Mouse (Mus musculus) macrophage (primary cell): Measurements from ENCODE around the gene Pou3f3. TPM values are rescaled to one million over a fixed set of nuclear protein-coding genes. Genes with fewer than 3 reads are reported as not detected.

ENCODE experiments used
- H3K27ac ChIP-seq: fragments of 350-480 bp; formaldehyde crosslinking; 2 replicates; pipeline ENCODE4 v1.9.0; 2021
- H3K36me3 ChIP-seq: fragments of 350-480 bp; formaldehyde crosslinking; 2 replicates; pipeline ENCODE4 v1.9.0; 2021; ENCODE audit errors: inconsistent target
- H3K4me3 ChIP-seq: fragments of 350-480 bp; formaldehyde crosslinking; 2 replicates; pipeline ENCODE4 v1.9.0; 2021; ENCODE audit errors: inconsistent target
- H3K79me2 ChIP-seq: fragments of 350-480 bp; formaldehyde crosslinking; 2 replicates; pipeline ENCODE4 v1.9.0; 2021; ENCODE audit errors: inconsistent target
- WGBS: methylation state at CpG from one replicate; pipeline ENCODE4 v1.1.7; 2026; ENCODE audit warnings: inconsistent platforms; ENCODE audit not compliant: missing documents; 5-methylcytosine and 5-hydroxymethylcytosine counted together
- polyA plus RNA-seq: library from polyadenylated mRNA; stranded (reverse); fragments of 250-400 nt; gene quantifications from 3 replicates; pipeline ENCODE4 v1.2.4, GENCODE M21; 2018; ENCODE audit warnings: inconsistent platforms
- total RNA-seq, 78 experiments: library from RNA; depleted of rRNA; stranded (reverse); fragments of 250-400 nt; gene quantifications; 1 replicate in 9 of 78; 2 replicates in 24 of 78; 3 replicates in 43 of 78; 4 replicates in 2 of 78; pipeline ENCODE4 v1.2.4; 2018; ENCODE audit warnings: inconsistent platforms in 56 of 78

The Pou3f3 gene
- under 1 TPM in 1 of 26 experiments, not detected in 25; 0.09 TPM for total RNA-seq (2018; cell fraction: chromatin; rRNA removed)
- total RNA-seq (2018; cell fraction: cytosol; rRNA removed), result not detected
- total RNA-seq (2018; cell fraction: nucleus; rRNA removed), result not detected
- not detected in 3 replicates for polyA plus RNA-seq

DNA sequence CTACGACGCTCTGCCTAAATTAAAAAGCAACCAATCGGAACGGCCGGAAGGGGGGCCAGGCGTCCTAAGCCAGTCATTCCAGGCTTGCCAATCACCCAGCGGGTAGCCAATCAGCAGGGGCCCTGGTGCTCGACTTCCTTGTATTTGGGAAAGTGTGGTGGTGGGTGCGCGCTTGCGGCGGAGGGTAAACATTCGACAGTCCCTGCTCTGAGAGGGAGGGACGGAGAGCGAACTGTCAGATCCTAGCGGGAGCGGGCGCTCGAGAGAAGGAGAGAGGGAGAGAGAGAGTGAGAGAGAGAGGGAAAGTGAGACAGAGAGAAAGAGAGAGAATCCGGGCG is at the start of gene Pou3f3:
TSS of gene Pou3f3 (plus strand) at position 191 of the 338 bp plus-strand sequence.
- WGBS, result 4% methylated on average over 13 of the region's 21 CpGs
- H3K36me3 ChIP-seq, result no peaks in the 10 kb centered on the region
- no peak within 1 kb of the TSS for H3K27ac ChIP-seq
- no peak within 1 kb of the TSS for H3K4me3 ChIP-seq
- H3K79me2 ChIP-seq, result no peaks in the 10 kb centered on the region

DNA sequence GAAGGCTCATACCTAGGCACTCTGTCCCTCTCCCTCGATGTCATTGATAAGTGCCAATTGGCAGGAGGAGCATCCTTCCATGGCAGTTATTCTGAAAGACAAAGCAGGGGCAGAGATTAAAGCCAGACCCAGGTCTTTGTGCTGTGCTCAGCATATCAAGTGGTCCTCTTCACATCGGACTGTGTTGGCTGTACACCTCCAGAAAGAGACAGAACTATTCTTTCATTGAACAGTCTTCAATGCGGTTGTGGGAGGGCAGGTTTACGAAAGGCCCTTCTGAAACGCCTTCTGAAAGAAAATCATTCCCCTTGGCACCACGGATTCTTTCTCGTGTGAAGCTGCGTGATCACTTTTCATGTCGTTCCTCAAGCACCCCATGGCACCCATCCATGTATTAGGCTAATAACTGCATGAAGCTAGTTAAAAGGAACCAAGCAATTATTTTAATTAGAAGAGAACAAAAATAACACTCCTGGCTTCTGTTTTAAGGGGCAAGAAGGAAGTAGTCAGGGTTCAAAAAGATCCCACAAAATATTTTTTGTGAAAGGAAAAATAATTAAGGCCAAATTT is 47.1 kb upstream of the Pou3f3 start:
- WGBS, result 97% methylated on average over 9 of the region's 9 CpGs
- H3K79me2 ChIP-seq, result no peaks in the 10 kb centered on the region
- H3K4me3 ChIP-seq, result no peak overlapping the region
- H3K36me3 ChIP-seq, result no peaks in the 10 kb centered on the region
- no peak overlapping the region for H3K27ac ChIP-seq

DNA sequence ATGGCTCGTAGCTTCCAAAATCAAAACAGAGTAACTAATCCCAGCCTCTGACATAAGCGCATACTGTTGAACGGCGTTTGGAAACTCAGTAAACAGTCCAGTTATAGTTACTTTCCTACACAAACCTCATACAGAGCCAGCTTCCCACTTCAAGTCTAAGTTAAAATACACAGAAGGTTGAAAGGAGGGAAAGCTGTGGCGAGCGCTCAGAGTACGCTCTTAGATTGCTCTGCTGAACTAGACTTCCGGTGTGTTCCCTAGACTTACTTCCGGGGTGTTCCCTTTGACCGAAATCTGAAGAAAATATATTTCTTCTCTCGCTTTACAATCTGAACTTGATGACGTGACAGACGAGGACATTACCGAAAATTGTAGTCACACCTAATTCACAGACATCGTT is 44.1 kb upstream of the Pou3f3 start:
- Histone ChIP-seq H3K4me3 (no peak overlapping the region), H3K27ac (no peak overlapping the region), H3K36me3 (no peaks in the 10 kb centered on the region), H3K79me2 (no peaks in the 10 kb centered on the region)
- 93% methylated on average over 15 of the region's 15 CpGs for WGBS

DNA sequence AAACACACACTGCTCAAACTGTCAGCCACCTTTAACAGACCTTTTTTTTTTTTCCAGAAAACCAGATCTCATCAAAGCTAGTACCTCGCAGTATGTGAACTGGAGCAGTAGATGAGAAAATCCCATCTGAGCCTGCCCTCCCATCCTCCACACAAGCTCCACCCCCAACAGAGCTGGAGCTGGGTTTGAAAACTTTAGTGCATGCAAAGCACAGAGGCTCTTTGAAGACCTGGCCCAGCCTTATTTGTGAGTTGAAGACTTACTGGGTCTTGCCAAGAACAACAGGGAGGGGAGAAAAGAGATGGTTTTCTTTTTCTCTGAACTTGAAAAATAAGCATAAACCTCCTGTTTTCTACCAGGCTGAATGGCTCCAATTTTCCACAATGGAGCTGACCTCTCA is 28.0 kb upstream of the Pou3f3 start:
- WGBS, result 75% methylated on average over 1 of the region's 1 CpGs

DNA sequence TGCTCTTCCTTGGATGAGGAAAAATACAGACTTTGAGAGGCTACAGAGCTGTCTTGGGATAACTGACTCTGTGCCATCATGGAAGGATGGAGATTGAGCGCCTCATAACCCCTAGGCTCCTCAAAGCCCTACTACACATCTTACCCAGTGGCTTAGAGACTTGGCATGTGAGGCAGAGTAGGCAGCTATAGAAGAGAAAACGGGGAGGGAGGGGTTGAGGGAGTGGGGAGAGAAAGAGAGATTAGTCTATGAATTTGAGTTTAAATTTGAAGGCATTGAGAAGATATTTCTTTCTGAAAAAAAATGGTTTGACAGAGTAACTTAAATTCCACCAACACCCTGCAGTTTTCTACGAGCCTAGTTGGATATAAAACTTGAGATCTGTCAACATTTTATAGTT is 14.9 kb upstream of the Pou3f3 start:
- H3K4me3 ChIP-seq, result no peak overlapping the region
- no peak overlapping the region for H3K27ac ChIP-seq
- H3K36me3 ChIP-seq, result no peaks in the 10 kb centered on the region
- WGBS, result 83% methylated on average over 3 of the region's 3 CpGs
- no peaks in the 10 kb centered on the region for H3K79me2 ChIP-seq

More for the DNA sequence above, 28.0 kb upstream of the Pou3f3 start:
- Histone ChIP-seq H3K27ac (no peak overlapping the region), H3K4me3 (no peak overlapping the region), H3K36me3 (no peaks in the 10 kb centered on the region), H3K79me2 (no peaks in the 10 kb centered on the region)

DNA sequence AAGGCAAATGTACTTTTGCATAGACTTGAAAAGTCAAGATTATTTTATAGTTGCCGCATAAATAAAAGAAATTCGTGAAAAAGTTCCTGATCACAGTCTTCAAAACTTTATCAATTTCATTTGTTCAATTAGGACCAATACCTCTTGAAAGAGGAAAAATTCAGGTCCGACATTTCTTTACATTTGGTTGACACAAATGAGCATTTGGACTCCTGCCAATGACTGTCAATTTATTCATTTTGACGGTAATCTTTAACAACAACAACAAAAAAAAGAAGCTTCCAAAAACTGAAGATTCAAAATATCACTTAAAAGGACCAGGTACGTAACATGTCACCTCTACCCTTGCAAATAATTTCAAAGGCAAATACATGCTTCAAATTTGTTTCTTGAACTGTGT is 13.8 kb upstream of the Pou3f3 start:
- no peak overlapping the region for H3K4me3 ChIP-seq
- no peaks in the 10 kb centered on the region for H3K79me2 ChIP-seq
- no peak overlapping the region for H3K27ac ChIP-seq
- H3K36me3 ChIP-seq, result no peaks in the 10 kb centered on the region
- 87% methylated on average over 5 of the region's 5 CpGs for WGBS

DNA sequence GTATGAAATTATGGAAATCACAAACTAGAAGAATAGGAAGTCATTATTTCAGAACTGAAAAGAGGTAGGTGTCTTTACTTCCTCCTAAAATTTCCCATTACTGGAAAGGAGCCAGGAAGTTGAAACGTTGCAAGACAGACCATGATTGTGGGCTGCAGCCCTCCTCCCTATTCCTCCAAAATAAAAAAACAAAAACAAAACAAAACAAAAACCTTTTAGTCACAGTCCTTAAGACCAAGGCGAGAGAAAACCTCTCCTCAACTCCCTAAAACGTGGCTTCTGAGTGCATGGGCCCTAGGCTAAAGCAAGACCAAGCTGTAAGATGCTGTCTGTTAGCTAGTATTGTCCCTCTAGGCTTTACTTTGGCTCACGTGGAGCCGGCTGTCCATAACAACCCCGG is 11.7 kb upstream of the Pou3f3 start:
- WGBS, result 4% methylated on average over 6 of the region's 6 CpGs
- no peaks in the 10 kb centered on the region for H3K79me2 ChIP-seq
- H3K27ac ChIP-seq, result no peak overlapping the region
- H3K4me3 ChIP-seq, result no peak overlapping the region
- no peaks in the 10 kb centered on the region for H3K36me3 ChIP-seq

DNA sequence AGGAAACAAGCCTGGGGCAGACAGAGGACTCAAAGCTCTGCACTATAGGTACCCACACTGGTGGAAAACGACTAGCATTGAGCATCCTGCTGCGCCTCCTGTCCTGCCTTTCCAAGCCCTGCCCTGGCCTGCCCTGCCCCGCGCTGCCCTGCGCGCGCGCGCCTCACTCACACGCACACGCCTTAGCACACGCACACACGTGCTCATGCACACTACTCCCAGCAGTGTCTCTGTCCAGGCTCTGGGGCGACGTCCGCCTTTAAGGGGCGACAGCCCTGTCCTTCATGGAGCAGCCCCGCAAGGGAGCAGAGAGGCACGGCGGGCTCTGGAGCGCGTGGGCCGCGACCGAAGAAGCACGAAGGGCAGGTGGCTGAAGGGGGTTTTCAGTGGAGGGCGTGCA is 11.2 kb upstream of the Pou3f3 start:
- Histone ChIP-seq H3K27ac (no peak overlapping the region), H3K79me2 (no peaks in the 10 kb centered on the region), H3K4me3 (no peak overlapping the region), H3K36me3 (no peaks in the 10 kb centered on the region)
- 12% methylated on average over 27 of the region's 27 CpGs for WGBS

DNA sequence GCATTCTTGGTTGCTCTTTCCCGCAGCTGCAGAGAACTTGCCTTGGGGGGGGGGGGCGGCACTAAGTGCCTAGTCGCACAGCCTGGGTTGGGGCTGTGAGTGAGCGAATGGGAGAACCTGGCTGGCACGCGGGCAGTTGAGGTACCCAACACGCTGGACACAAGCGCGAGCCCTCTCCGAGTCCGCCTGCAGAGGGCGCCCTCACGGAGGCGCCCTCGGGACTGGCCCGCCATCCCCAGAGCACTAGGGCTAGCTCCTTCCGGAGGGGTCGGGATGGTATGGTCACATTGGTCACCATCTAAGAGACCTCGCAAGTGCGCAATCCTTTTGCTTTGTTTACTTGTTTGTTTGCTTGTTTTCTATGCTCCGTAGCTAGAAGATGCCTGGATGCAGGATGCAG is 10.8 kb upstream of the Pou3f3 start:
- no peak overlapping the region for H3K4me3 ChIP-seq
- WGBS, result 5% methylated on average over 21 of the region's 21 CpGs

DNA sequence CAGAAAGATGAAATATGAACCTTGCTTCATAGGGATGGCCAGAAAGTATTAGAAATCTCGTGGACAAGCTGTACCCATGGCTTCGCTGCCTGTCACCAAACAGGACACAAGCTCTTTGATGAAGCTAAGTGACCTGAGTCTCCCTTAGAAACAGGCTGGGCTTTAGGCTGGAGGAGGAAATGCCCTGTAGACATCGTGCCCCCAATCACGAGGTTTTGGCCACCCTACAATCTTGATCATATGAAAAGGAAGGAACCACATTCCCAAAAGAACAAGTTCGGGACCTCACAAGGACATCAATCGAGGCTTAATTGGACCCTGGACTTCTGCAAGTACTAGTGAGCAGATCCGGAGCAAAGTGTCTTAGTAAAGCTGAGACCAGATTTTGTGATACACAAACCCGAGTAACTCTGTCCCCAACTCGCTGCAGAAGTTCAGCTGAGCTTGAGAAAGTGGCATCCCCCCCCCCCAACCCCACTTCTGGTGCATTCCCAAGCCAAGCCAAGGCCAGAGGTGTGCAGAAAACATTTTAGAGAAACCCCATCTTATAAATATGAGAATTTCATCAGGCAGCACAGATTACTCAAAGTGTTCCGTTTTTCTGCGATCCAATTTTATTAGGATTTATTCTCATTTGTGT is 10.1 kb upstream of the Pou3f3 start:
- H3K27ac ChIP-seq, result no peak overlapping the region
- no peaks in the 10 kb centered on the region for H3K36me3 ChIP-seq
- H3K79me2 ChIP-seq, result no peaks in the 10 kb centered on the region
- 7% methylated on average over 11 of the region's 11 CpGs for WGBS
- H3K4me3 ChIP-seq, result no peak overlapping the region

More for the DNA sequence above, 10.8 kb upstream of the Pou3f3 start:
- H3K27ac ChIP-seq, result no peak overlapping the region
- no peaks in the 10 kb centered on the region for H3K79me2 ChIP-seq
- H3K36me3 ChIP-seq, result no peaks in the 10 kb centered on the region

DNA sequence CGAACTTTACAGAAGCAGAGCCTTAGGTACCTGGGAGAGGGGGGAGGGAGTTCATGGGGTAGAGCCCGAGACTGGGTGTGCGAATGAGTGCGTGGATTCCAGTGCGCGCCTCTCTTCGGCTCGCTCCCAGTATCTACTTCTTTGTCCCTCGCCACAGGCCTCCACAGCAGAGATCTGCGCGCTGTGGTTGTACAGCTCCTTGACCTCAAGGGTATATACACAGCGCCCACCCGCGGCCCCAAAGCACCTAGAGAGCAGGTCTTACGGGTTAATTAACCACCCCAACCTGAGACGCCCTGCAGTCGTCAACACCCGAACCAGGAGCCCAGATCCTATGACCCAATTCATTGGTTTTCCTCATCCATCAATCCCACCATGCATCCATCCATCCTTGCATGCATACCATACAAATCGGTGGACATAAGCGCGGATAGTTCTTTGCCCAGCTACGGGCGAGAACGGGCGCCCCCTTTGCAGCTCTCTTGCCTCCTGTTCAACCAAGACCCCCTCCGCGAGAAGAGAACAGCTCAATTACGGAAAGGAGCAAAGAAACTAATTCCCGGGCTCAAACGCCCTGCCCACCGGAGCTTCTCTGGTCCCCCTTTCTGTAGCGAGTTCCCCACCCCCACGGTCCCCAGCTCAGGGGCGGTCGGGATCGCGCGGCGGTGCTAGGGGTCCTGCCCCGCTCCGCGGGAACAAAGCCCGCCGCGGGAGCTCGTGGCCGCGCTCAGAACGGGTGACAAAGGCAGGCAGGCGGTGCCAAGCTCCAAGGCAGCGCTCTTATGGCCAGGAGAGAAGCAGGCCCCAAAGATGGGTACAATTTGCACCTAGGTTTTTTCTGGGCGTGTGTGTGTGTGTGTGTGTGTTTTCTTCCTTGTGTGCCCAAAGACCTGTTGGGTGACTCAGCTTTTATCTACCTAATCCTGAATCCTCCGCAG is 9.1 kb upstream of the Pou3f3 start:
- no peak overlapping the region for H3K4me3 ChIP-seq
- H3K36me3 ChIP-seq, result no peaks in the 10 kb centered on the region
- 3% methylated on average over 53 of the region's 53 CpGs for WGBS
- H3K27ac ChIP-seq, result no peak overlapping the region
- H3K79me2 ChIP-seq, result no peaks in the 10 kb centered on the region

DNA sequence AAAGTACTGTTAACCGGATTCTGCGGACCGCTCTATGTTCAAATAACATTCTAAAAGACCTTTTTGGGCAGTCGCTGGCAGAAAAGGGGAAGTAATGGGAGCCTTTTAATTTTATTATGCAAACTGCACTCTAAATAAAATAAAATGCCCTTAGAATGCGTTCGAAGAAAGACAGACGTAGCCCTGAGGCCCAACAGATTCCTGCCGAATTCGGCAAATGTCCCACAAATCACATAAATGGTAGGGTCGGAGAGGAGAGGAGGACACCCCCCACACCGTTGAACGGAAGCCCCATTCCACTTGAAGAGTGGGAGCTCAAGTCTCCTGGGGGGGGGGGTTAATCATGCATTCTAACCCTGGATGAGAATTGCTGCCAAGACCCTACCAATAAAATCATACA is 8.3 kb upstream of the Pou3f3 start:
- Histone ChIP-seq H3K4me3 (no peak overlapping the region), H3K36me3 (no peaks in the 10 kb centered on the region), H3K79me2 (no peaks in the 10 kb centered on the region), H3K27ac (no peak overlapping the region)
- WGBS, result 4% methylated on average over 12 of the region's 12 CpGs

DNA sequence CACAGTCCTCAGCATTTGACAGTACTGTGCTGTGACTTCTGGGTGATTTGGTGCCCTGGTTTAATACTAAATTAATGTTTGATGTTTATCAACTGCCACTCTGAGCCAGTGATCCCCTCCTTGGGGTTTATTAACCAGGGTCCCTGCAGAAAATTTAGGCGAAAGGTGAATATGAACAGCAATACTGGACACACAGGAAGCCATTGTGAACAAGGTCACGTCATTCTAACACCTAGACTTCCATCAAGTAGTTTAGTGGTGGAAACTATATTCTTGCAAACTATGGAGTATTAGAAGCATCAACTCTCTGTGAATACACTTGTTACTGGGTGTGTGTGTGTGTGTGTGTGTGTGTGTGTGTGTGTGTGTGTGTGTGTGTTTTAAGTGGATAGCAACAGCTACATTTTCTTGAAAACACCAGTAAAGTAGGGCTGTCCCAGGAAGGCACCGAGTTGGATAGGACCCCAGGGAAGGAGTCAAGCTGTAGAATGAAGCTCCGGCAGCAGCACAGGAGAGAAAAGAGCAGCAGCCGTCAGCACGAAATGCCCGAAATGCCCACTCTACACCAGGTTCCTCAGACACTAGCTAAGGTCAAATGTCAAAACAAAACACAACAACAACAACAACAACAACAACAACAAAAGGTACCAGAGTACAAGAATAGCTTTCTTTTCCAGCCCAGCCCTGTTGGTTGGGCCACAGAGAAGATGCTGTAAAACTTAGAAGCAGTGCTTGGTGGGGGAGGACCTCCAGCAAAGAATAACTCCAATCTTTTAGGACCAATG is 7.6 kb upstream of the Pou3f3 start:
- 12% methylated on average over 7 of the region's 7 CpGs for WGBS
- Histone ChIP-seq H3K4me3 (no peak overlapping the region), H3K27ac (no peak overlapping the region), H3K36me3 (no peaks in the 10 kb centered on the region), H3K79me2 (no peaks in the 10 kb centered on the region)

DNA sequence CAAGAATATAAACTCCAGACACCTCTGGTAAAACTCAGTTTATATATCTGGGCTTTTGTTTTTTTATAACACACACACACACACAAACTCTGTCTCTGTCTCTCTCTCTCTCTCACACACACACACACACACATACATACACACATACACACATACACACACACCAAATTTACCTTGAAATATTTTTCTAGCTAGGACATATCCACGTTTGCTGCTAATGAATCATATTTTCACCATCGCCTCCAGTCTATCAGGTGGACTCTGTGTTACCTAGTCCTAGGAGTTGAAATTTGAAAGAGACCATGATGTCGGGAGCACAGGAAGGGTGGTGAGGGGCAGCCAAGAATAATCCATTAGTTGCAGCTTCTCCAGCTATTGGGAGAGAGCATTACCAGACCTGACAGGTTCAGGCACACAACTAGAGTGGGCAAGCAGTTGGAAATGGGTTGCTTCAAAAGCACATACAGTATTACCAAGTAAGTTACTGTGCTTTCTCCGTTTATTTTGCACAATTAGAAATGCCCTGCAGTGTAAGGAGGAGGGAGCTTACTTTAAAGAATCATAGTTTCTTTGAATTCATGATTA is 6.9 kb upstream of the Pou3f3 start:
- 14% methylated on average over 4 of the region's 4 CpGs for WGBS
- no peaks in the 10 kb centered on the region for H3K36me3 ChIP-seq
- no peaks in the 10 kb centered on the region for H3K79me2 ChIP-seq
- H3K4me3 ChIP-seq, result no peak overlapping the region
- H3K27ac ChIP-seq, result no peak overlapping the region
